Mouse (Mus musculus): ENCODE results near the gene Gon4l.
"Not testable (repeated sequence)": the region's sequence is repeated elsewhere in the genome, so short reads cannot be mapped to it uniquely, and the experiment has no call there.

Gene Gon4l

DNA sequence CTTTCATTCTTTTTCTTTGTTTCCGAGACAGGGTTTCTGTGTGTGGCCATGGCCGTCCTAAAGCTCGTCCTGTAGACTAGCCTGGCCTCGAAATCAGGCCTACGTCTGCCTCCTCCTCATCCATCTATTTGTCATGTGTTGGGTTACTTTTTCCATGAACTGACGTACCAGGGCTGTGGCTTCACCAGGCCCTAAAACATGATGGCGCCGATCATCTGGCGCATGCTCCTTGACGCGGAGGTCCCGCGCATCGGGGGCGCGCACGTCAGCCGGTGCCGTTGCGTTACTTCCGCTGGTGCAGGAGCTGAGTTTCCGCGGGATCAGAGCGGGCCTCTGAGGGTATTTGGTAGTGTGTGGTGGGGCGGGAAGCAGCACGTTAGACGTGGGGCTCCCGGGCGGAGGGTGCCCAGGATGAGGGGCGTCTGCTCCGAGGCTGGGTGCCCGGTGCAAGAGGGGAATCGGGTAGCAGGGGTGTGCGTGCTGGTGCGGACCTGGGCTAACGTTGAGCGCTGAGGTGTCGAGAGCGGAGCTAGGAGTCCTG, at the start of gene Gon4l:
TSS of gene Gon4l (plus strand) at position 281 of the 541 bp plus-strand sequence.
- DNase-seq (ENCODE audit: low spot score in 2 of 2): peak in 1 of 2 experiments; percentile 52

DNA sequence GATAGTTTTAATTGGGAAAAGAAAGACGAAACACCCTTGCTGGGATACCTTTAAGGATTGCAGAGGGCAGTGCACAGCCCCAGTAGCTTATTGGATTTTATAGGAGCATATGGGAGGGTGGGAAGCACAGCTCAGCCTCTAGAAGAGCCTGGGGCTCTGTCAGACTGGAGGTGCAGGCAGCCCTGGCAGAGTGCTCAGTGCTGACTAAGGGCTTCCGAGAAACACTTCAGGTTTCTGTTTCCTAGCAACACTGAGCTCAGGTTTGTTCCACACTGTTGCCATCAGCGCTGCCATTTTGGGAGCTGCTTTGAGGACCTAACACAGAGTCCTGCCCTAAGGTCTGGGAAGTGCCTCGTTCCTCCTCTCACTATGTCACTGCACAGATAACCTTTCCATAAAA, 48.7 kb upstream of the Gon4l start:
- not testable (repeated sequence) for DNase-seq (ENCODE audit: low spot score in 2 of 2)

DNA sequence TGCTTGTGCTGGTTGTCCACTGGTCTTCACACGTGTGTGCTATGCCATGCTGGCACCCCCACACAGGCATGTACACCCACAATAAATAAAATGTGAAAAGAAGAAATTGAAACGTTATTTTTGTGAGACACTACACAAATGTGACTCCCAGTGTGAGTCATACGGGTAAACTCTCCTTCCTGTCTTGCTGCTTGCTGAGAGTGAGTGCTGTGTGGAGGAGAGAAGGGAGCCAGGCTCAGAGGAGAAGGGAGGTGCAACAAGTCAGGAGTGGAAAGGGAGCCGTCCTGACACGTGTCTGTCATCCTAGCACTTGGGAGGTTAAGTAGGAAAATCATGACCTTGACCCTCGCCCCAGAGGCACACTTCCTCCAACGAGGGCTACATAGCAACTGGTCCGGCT, 48.2 kb upstream of the Gon4l start:
- not testable (repeated sequence) for DNase-seq (ENCODE audit: low spot score in 2 of 2)

DNA sequence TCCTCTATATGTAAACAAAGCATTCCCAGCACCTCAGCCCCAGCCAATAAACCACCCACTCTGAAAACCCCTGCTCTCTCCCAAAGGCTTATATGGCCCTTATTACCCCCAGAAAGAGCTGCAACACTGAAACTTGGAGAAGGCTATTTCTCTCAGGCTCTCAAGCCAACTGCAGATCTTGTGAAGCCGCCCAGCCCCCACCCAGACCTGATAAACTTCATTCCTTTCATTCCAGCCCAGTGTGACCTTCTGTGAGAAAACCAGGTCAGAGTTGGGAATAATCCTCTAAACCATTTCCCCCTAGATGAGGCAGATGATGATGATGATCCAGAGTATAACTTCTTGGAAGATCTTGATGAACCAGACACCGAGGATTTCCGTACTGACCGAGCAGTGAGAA, 47.0 kb upstream of the Gon4l start:
- DNase-seq (ENCODE audit: low spot score in 2 of 2): not testable (repeated sequence)

DNA sequence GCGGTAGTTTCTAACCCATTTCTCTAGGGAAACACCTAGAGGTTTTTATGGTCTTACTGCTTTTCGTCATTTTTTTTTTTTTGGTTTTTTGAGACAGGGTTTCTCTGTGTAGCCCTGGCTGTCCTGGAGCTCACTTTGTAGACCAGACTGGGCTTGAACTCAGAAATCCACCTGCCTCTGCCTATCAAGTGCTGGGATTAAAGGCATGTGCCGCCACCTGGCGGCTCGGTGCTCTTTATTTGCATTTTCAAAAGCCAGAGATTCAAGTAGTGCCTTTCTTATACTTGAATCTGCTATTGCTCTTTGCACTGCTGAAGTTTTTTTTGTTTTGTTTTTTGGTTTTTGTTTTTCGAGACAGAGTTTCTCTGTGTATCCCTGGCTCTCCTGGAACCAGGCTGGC, 37.5 kb upstream of the Gon4l start:
- DNase-seq (ENCODE audit: low spot score in 2 of 2): not testable (repeated sequence)

DNA sequence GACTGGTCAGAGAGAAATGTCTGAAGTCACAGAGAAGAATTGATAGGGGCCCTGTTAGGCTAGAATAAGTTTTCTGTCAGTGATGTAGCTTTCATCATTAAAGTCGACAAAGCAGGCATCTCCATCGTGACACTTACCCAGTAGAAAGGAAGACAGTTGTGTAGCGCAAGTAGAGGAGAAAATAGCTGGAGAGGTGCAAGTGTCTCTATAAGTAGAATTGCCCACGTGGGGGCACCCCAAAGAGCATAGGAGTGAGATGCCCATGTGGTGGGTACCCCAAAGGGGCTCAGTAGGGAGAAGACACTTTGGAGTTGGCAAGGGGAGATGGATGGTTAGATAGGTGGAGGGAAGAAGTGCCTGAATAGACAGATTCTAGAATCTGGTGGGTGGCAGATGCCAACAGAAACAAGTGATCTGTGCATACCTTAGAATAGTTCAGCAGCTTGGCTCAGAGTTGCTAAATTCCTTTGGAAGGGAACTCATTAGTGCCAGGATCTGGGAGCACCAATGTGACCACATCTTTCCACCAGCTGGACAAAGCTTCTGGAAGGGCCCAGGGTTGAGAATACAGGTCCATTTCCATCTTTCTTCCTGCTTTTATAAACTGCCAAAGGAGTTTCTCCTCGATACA, 31.0 kb upstream of the Gon4l start:
- no peak for DNase-seq (ENCODE audit: low spot score in 2 of 2)

DNA sequence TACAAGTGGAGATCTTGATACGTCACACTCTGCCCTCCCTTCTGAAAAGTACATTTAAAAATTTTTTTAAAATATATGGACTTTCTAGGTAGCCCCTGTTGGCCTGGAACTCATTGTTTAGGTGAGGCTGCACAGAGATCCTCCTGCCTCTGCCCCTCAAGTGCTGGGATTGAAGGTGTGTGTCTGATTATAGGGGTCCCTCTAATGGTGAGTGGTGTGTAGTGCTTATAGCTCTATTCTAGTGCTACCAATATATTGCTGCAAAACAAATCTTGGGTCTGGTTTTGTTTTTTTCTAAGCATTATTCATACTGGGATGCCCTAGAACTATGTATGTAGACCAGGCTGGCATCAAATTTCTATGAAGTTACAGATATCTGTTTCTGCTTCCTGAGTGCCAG, 9.3 kb upstream of the Gon4l start:
- DNase-seq (ENCODE audit: low spot score in 2 of 2): no peak

DNA sequence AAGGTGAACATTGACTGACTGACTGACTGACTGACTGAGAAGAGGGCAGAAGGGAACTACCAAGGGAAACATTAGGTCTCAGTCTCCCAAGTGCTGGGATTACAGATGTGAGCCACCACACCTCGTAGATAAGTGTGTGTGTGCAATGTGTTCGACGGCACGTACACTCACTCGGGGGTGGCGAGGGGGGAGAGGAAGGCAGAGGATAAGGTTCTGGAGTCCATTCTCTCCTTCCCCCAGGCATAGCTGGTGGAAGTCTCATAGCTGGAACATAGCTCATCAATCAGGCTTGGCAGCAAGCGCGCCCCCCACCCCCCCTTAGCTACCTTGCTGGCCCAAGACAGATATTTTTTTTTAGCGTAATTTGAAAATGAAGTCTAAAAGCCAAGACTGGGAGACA, 7.8 kb upstream of the Gon4l start:
- DNase-seq (ENCODE audit: low spot score in 2 of 2): no peak

DNA sequence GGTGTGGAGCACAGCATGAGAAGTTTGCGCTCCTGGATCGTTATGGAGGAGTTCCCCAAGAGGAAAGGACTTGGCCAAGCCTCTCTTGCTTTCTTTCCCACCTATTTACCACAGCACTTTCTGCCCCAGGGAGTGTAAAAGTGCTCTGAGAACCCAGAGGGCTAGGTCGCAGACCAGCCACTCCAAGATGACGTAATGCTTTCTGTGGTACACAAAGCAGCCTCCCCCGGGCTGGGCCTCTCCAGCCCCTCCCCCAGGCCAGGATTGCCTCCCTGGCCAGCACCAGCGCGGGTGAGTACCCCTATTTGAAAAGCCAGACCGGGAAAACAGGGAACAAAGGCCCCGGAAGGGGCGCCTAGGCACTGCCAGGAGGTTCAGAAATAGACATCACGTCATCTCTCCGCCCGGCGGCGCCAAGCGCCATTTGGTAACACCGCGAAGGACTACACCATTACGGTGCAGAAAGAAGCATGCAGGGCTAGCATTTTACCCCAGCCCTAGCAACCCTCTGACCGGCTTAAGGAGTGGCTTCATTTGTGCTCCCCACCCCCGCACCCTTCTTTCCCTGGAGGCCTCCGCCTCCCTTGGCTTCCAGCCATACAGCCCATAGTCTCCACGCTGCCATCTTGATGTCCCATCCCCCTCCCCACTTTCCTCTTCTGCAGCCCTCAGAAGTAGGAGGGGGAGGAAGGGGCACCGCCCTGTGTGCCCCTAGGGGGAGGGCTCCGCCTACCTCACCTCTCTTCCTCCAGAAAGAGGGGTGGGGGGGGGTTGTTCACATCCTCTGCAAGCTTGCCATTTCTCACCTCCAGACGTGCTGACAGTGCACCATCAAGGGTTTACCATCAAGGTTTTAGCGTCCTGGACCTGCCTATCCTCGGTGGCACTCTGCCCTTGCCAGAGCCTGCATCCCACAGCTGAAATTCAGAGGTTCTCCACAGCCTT, 3.6 kb upstream of the Gon4l start:
- peak in 1 of 2 experiments; percentile 13 for DNase-seq (ENCODE audit: low spot score in 2 of 2)

DNA sequence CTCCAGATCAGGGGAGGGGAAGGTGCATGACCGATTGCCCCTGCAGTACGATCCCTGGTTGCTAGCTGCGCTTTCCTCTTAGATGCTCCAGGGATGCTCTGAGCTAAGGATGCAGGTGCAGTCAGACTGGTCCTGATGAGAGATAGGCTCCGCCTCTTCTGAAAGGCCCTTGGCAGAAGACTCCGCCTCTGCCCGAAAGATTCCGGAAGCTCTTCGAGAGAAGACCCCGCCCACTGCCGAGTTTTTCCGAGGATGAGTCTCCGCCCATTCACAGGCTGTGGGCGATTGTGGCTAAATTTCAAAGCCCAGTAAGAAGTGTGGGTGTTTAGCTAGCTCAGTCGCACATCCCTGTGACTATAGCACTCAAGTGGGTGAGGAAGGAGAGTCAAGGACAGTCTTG, 2.6 kb upstream of the Gon4l start:
- peak in 1 of 2 experiments; percentile 11 for DNase-seq (ENCODE audit: low spot score in 2 of 2)

DNA sequence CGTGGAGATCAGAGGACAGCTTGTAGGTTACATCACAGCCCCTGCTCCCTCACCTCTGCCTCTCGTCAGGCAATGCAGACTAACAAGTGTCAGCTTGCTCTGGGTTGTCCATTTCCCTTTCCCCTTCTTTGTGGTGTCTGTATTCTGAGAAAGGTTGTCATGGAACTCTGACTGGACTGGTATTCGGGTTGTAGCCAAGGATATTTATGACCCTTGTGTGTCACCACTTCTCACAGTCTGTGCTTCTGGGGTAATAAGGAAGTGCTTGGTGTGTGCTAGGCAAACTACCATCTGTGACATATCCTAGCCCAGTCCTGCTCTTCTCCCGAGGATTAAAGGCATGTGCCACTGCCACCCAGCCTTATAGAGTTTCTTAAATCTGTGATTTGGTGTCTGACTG, 14.1 kb downstream of the Gon4l start:
- no peak for DNase-seq (ENCODE audit: low spot score in 2 of 2)

DNA sequence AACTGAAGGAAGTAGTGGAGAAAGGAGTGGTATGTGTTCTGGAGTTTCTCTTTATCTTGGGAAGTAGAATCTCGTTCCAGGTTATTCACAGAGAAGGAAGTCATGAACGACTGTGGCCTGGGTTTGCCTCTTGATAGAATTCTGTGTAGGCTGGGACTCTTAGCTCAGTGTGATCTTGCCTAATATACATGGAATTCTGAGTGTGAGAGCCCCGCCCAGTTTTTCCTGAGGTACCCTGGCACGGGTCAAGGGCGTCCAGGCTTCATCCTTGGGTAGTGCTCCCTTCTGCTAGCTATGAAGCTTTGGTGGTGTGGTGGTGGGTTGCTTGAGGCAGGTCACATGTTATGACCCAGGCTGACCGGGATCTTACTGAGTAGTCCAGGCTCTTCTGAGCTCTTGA, 20.8 kb downstream of the Gon4l start:
- DNase-seq (ENCODE audit: low spot score in 2 of 2): no peak

DNA sequence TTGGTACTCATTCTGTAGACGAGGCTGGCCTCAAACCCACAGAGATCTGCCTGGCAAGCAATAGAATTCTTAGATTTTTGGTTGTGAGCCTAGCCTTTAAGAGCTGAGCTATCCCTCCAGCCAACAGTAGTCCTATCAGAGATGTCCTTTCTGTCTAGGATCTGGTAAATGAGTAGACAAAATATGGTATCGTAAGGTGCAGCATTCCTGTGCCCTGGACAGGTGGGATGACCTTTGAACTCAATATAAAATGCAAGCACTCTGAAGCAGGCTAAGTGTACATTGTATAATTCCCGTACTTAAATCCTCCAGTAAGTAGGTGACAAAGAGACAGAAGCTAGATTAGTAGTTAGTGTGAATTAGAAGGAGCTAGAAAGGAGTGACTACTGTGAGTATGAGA, 27.1 kb downstream of the Gon4l start:
- no peak for DNase-seq (ENCODE audit: low spot score in 2 of 2)

DNA sequence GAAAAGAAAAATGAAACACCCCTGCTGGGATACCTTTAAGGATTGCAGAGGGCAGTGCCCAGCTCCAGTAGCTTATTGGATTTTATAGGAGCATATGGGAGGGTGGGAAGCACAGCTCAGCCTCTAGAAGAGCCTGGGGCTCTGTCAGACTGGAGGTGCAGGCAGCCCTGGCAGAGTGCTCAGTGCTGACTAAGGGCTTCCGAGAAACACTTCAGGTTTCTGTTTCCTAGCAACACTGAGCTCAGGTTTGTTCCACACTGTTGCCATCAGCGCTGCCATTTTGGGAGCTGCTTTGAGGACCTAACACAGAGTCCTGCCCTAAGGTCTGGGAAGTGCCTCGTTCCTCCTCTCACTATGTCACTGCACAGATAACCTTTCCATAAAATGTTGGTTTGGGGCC, 31.7 kb downstream of the Gon4l start:
- DNase-seq (ENCODE audit: low spot score in 2 of 2): not testable (repeated sequence)

DNA sequence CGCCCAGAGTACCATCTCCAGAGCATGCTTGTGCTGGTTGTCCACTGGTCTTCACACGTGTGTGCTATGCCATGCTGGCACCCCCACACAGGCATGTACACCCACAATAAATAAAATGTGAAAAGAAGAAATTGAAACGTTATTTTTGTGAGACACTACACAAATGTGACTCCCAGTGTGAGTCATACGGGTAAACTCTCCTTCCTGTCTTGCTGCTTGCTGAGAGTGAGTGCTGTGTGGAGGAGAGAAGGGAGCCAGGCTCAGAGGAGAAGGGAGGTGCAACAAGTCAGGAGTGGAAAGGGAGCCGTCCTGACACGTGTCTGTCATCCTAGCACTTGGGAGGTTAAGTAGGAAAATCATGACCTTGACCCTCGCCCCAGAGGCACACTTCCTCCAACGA, 32.1 kb downstream of the Gon4l start:
- DNase-seq (ENCODE audit: low spot score in 2 of 2): not testable (repeated sequence)

DNA sequence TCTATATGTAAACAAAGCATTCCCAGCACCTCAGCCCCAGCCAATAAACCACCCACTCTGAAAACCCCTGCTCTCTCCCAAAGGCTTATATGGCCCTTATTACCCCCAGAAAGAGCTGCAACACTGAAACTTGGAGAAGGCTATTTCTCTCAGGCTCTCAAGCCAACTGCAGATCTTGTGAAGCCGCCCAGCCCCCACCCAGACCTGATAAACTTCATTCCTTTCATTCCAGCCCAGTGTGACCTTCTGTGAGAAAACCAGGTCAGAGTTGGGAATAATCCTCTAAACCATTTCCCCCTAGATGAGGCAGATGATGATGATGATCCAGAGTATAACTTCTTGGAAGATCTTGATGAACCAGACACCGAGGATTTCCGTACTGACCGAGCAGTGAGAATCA, 33.4 kb downstream of the Gon4l start:
- not testable (repeated sequence) for DNase-seq (ENCODE audit: low spot score in 2 of 2)

DNA sequence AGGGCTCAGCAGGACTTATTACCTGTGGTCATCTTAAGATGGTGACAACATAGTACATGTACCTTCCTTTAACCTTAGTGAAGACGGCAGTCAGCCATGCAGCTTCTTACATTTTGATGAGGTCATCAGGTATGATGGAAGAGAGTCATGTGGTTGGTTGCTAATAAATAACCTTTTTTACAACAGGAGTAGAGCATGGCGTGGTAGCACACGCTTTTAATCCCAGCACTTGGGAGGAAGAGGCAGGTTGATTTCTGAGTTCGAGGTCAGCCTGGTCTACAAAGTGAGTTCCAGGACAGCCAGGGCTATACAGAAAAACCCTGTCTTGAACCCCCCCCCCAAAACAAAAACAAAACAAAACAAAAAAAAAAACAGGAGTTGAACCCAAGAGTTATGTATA, 47.5 kb downstream of the Gon4l start:
- DNase-seq (ENCODE audit: low spot score in 2 of 2): not testable (repeated sequence)

DNA sequence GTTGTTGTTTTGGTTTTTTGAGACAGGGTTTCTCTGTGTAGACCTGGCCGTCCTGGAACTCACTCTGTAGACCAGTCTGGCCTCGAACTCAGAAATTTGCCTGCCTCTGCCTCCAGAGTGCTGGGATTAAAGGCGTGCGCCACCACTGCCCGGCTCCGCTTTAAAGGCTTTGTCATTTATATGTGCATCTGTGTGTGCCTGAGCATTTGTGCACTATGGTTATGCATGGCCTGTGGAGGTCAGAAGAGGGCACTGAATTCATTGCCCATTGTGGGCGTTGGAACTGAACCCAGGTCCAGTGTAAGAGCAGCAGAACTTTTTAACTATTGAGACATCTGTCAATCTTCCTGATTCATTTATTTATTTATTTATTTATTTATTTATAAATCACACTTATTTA, 58.0 kb downstream of the Gon4l start:
- not testable (repeated sequence) for DNase-seq (ENCODE audit: low spot score in 2 of 2)

DNA sequence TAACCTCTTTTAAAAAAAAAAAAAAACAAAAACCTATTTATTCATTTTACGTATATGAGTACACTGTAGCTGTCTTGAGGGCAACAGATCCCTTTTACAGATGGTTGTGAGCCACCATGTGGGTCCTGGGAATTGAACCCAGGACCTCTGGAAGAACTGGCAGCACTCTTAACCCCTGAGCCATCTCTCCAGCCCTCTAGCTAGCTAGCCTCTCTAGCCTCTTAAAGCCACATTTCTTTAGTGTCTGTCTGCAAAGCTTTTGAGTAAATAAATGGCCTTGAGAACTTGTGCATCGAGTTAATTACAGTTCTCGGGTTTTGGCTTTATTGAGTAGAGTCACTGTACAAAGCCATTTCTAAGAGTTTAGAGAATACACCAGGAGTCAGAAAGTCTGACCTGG, 69.8 kb downstream of the Gon4l start:
- DNase-seq (ENCODE audit: low spot score in 2 of 2): no peak

DNA sequence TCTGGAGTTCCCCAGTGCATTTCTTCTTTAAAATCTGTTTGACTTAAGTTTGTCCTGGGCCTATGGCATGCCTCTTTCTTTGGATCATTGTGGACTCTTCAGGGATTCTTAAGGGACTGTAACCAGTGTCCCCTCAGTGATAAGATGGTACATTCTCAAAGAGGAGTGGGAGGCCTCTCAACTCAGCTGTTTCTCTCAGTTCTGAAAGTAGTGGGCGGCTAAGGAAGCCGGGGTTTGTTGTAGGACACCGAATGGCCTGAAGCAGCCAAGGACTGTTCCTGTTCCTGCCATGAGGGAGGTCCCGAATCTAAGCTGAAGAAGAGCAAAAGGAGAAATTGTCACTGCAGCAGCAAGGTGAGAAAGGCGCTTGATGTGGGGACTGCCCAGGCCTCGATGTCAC, 70.2 kb downstream of the Gon4l start:
- DNase-seq (ENCODE audit: low spot score in 2 of 2): no peak

DNA sequence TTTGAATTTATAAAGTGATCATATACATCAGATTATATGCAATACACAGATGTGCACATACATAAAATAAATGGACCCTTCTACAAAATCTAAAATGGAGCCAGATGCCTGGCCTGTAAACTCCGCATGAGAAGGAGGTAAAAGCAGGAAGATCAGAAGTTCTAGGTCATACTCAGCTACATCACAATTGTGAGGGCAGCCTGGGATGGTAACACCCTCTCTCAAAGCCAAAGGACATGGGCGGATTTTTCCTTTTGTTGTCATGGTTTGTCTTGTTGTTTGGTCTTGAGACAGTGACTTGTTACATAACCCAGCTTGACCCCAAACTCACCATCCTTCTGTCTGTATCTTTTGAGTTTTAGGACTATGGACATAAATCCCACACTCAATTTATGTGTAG, 70.7 kb downstream of the Gon4l start:
- no peak for DNase-seq (ENCODE audit: low spot score in 2 of 2)

DNA sequence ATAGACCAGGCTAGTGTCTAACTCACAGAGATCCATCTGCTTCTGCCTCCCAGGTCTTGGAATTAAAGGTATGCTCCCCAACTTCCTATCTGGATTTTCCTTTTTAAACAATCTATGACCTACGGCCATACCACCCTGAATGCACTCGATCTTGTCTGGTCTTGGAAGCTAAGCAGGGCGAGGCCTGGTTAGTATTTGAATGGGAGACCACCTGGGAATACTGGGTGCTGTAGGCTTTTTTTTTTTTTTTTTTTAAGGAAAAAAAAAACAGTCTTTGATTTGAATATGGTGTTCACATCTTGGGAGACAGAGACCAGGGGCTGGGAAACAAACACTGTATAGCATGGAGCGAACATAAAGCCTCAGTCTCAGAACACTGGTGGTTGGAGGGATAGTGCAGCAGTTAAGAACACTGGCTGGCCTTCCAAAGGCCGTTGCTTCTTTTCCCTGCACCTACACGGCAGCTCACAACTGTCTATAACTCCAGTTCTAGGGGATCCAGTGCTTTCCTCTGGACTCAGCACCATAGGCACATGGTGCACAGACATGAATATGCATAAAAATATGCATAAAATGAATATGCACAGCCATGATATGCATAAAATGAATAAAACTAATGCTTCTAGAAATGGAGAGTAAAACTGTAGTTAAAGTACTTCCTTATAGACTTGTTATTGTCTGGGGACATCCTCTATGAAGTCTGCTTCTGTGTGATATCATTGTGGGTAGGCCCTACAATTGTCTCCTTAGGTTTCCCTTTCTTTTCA, 71.5 kb downstream of the Gon4l start:
- no peak for DNase-seq (ENCODE audit: low spot score in 2 of 2)

All from urinary bladder, adult 18-20 months (tissue).